Mouse (Mus musculus) c-Kit-negative CD71-positive TER-119-positive erythroid progenitor cells, embryonic 14.5 days (primary cell): Measurements from ENCODE around the gene Pygo1.

ENCODE experiments used
- DNase-seq: peaks from one replicate; pipeline ENCODE4 v3.0.0-alpha.2; 2013; ENCODE audit warnings: low read depth, low spot score

Gene Pygo1

DNA sequence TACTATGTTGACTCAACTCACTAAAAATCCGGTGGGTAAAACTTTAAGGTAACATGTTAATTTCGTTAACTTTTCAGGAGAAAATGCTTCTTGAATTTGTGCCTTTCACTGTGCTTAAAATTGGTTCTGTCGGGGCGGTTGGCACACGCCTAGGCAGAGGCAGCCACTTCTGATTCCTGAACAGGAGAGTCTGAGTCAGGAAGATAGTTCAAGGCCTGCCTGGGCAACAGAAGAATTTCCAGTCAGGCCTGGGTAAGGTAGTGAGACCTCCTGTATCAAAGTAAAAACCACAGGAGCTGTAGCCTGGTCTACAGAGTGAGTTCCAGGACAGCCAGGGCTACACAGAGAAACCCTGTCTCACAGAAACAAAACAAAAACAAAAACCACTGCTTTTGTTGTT lies 67.1 kb downstream of the Pygo1 start:
- no peak for DNase-seq

DNA sequence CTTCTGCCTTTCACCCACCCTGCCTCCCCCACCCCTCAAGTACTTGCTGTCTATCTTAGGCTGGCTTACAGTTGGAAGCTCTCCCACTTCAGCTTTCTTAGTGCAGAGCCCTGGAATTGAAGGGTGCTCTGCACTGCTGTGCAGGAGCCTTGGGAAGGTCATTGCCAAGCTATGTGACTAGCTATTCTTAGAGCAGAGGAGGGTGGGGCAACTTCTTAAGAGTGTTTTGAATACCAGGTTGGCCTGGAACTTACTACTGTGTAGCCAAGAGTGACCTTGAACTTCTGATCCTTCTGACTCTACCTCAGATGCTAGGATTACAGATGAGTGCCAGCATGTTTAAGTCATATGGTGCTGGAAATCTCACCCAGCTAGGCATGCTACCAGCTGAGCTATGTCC lies 70.7 kb downstream of the Pygo1 start:
- no peak for DNase-seq

DNA sequence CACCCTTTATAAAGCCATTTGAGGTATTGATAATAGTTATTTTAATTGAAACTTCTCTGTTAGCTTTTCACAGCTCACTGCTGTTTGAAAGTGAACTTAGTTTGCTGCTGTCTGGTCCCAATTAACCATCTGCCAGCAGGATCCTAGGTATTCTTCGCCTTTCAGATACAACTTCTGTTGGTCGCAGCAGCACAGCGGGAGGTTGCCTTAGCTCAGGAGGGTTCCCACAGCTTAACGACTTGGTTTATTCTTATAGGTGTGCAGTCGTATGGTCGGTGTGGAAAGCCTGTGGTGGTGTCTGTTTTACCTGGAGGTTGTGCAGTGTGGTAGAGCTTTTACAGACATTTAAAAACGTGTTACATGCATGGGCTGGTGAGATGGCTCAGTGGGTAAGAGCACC lies 71.4 kb downstream of the Pygo1 start:
- DNase-seq, result no peak

DNA sequence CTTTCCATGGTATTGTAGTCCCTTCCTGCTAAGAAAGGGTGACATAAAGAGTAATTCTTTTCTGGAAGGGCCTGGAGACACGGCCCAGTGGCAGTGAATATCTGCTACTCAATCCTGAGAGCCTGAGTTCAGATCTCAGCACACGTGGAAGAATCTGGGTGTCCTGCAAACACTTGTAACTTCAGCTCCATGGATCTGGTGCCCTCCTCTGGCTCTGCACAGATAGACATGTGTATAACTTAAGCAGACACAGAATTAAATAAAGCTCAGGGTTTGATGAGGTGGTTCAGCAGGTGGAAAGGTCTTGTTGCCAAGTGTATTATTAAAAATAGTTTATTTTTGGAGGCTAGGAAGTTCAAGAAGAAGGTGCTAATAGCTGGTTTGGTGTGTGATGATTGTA lies 75.0 kb downstream of the Pygo1 start:
- DNase-seq, result no peak

DNA sequence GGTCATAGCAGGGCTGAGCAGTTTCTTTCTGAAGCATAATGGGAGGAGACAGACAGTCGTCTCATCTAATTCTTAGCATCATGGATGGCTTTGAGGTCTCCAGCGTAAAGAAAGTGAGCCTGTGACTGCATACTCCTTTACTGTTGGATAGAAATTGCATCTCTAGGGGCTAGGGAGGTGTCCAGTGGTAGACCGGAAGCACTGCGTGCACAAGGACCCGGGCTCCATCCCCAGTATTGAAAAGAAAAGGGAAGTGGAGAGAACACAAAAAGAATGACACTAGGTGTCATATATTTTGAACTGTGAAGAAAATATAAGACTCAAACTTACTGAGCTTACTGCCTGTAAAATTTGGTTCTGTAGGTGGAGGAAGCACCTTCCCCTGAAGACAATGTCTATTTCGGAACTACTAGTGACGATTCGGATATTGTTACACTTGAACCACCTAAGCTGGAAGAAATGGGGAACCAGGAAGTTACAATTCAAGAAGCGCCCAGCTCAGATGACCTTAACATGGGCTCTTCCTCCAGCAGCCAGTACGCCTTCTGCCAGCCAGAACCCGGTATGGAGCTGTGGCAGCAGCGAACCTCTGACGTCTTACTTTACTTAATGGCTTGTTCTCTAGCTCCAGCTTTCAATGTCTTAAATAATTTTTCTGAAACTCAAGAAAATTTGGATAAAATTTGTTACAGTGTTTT lies 76.0 kb downstream of the Pygo1 start:
- no peak for DNase-seq
